In genomic region chr11:47199106-47199505, GRCm38 (mm10) we compare ENCODE assay signal across 28 mouse cellular contexts.
A peak's percentile ranks its signal among the peaks of the same experiment; 100 is the strongest.
DNase-seq lines count a peak whose midpoint lies in the region; ATAC-seq and TF ChIP-seq lines count a peak whose summit lies in the region.
"Had no signal": no experiment of that assay in that cellular context is flagged by ENCODE, and none has a peak within 500 bp of the region (broad histone marks: within the 10 kb centered on the region; RNA-seq: fewer than 3 reads in every experiment).

No protein-coding gene starts in this region.

- in situ Hi-C loops in CH12.LX (cut with MboI; ENCODE audit: low pct_ligation_motif_present, low pct_unique_long_range_greater_than_20kb, low sequenced_read_pairs) = no loop called here
- in situ Hi-C loops in ES-E14 (cut with MboI; ENCODE audit: low sequenced_read_pairs in 2 of 2, unreplicated experiment in 2 of 2) = no loop called here

- no peak overlapping the region for H3K27ac ChIP-seq in heart, adult 2 months
- H3K27ac ChIP-seq in heart, postnatal 0 days (ENCODE audit: low read depth) = no peak overlapping the region
- H3K27ac ChIP-seq in CH12.LX (ENCODE audit: insufficient read depth, low read depth) = no peak overlapping the region
- no peak overlapping the region for H3K27ac ChIP-seq in ES-E14 (ENCODE audit: insufficient read depth, low read depth, low read length, poor library complexity, severe bottlenecking)
- H3K27ac ChIP-seq in left cerebral cortex, adult 2 months = no peak overlapping the region
- H3K27ac ChIP-seq: embryonic facial prominence, embryonic 10.5 days; embryonic facial prominence, embryonic 13.5 days; forebrain, embryonic 12.5 days; forebrain, embryonic 15.5 days; hindbrain, embryonic 12.5 days; hindbrain, embryonic 15.5 days had no signal

- no peaks in the 10 kb centered on the region for H3K4me1 ChIP-seq in heart, adult 2 months (ENCODE audit: control insufficient read depth, insufficient read depth, low read length)
- H3K4me1 ChIP-seq in heart, postnatal 0 days (ENCODE audit: control insufficient read depth, insufficient read depth) = no peaks in the 10 kb centered on the region
- H3K4me1 ChIP-seq in CH12.LX (ENCODE audit: control insufficient read depth in 1 of 2, insufficient read depth in 2 of 2) (peaks cover 0 to 7% of the 10 kb centered on the region in 2 experiments; a peak in 1 of 4 replicates), ES-E14 (ENCODE audit: control insufficient read depth in 2 of 2, insufficient read depth in 2 of 2, low read length in 2 of 2, poor library complexity in 1 of 2) (no peaks in the 10 kb centered on the region)
- H3K4me1 ChIP-seq: embryonic facial prominence, embryonic 10.5 days; embryonic facial prominence, embryonic 13.5 days; forebrain, embryonic 12.5 days; forebrain, embryonic 15.5 days; hindbrain, embryonic 12.5 days; hindbrain, embryonic 15.5 days had no signal

- no peak overlapping the region for H3K4me3 ChIP-seq in heart, adult 2 months
- no peak overlapping the region for H3K4me3 ChIP-seq in heart, postnatal 0 days (ENCODE audit: low read depth, low read length)
- H3K4me3 ChIP-seq in CH12.LX (replicated peaks in 1 of 3; ENCODE audit: low read depth in 2 of 3, low read length in 2 of 3, poor library complexity in 1 of 3) = no peak overlapping the region
- no peak overlapping the region for H3K4me3 ChIP-seq in ES-E14 (ENCODE audit: insufficient read depth in 1 of 2, low read depth in 1 of 2, low read length in 2 of 2, poor library complexity in 1 of 2, severe bottlenecking in 1 of 2)
- H3K4me3 ChIP-seq in left cerebral cortex, adult 2 months = no peak overlapping the region
- H3K4me3 ChIP-seq: embryonic facial prominence, embryonic 10.5 days; embryonic facial prominence, embryonic 13.5 days; erythroblast, embryonic 14.5 days; forebrain, embryonic 12.5 days; forebrain, embryonic 15.5 days; hindbrain, embryonic 12.5 days; hindbrain, embryonic 15.5 days had no signal

- WGBS in heart, adult 2 months = 58% methylated on average over 7 of the region's 7 CpGs
- 54% methylated on average over 7 of the region's 7 CpGs for WGBS in heart, postnatal 0 days

- TF ChIP-seq EP300 in heart, adult 2 months (IDR thresholded peaks at IDR 0.05; ENCODE audit: insufficient read depth, low read depth, low read length) = no peak
- TF ChIP-seq EP300 in heart, postnatal 0 days (IDR thresholded peaks at IDR 0.05; ENCODE audit: low read depth) = no peak
- no peak for TF ChIP-seq EP300 in CH12.LX (IDR thresholded peaks at IDR 0.05; ENCODE audit: low read length)

- no peak overlapping the region for H3K9ac ChIP-seq in heart, adult 2 months (ENCODE audit: low read depth, low read length)
- no peak overlapping the region for H3K9ac ChIP-seq in heart, postnatal 0 days (replicated peaks; ENCODE audit: low read depth, low read length)
- H3K9ac ChIP-seq in CH12.LX (ENCODE audit: insufficient read depth, low read depth) = no peak overlapping the region
- no peak overlapping the region for H3K9ac ChIP-seq in ES-E14 (ENCODE audit: insufficient read depth, low read depth, low read length, poor library complexity, severe bottlenecking)
- H3K9ac ChIP-seq: embryonic facial prominence, embryonic 13.5 days; forebrain, embryonic 12.5 days; forebrain, embryonic 15.5 days; hindbrain, embryonic 12.5 days; hindbrain, embryonic 15.5 days had no signal

- intact Hi-C loops in heart, adult 2 months (cut with DNase I) = no loop called here
- intact Hi-C loops in heart, postnatal 25 days (cut with DNase I) = no loop called here
- intact Hi-C loops in left cerebral cortex, adult 2 months (cut with DNase I) = no loop called here

- no peak for TF ChIP-seq POLR2A in heart, adult 2 months (IDR thresholded peaks at IDR 0.05; ENCODE audit: insufficient read depth, low read depth, low read length)
- no peak for TF ChIP-seq POLR2A in CH12.LX (IDR thresholded peaks at IDR 0.05; ENCODE audit: low read depth, low read length)

- H3K4me2 ChIP-seq in heart, postnatal 0 days (ENCODE audit: low read depth, low read length) = no peak overlapping the region
- no peak overlapping the region for H3K4me2 ChIP-seq in CH12.LX (ENCODE audit: insufficient read depth, low read depth, poor library complexity, severe bottlenecking)
- H3K4me2 ChIP-seq: embryonic facial prominence, embryonic 13.5 days; forebrain, embryonic 12.5 days; forebrain, embryonic 15.5 days; hindbrain, embryonic 12.5 days; hindbrain, embryonic 15.5 days had no signal

- no peaks in the 10 kb centered on the region for H3K9me3 ChIP-seq in heart, postnatal 0 days (replicated peaks; ENCODE audit: control insufficient read depth, low read length)
- no peaks in the 10 kb centered on the region for H3K9me3 ChIP-seq in CH12.LX (replicated peaks; ENCODE audit: low read length)
- no peaks in the 10 kb centered on the region for H3K9me3 ChIP-seq in ES-E14 (ENCODE audit: control insufficient read depth, insufficient read depth, low read depth, low read length)
- H3K9me3 ChIP-seq: embryonic facial prominence, embryonic 10.5 days; embryonic facial prominence, embryonic 13.5 days; forebrain, embryonic 12.5 days; forebrain, embryonic 15.5 days; G1E; hindbrain, embryonic 12.5 days; hindbrain, embryonic 15.5 days had no signal

- dilution Hi-C loops in CH12.LX (cut with MboI; ENCODE audit: extremely low pct_ligation_motif_present, extremely low pct_unique_long_range_greater_than_20kb, low sequenced_read_pairs) = no loop called here

- H3K79me2 ChIP-seq in heart, adult 2 months (replicated peaks; ENCODE audit: control insufficient read depth, insufficient read depth, low read length) = no peaks in the 10 kb centered on the region
- no peaks in the 10 kb centered on the region for H3K79me2 ChIP-seq in CH12.LX (replicated peaks; ENCODE audit: control insufficient read depth, extremely low read depth, insufficient read depth, poor library complexity, severe bottlenecking)

- no peak for ATAC-seq in heart, postnatal 0 days (ENCODE audit: insufficient read depth, low read depth)
- ATAC-seq: CD4-positive, CD25-positive, alpha-beta regulatory T cell, adult 4 months; forebrain, embryonic 15.5 days; intestine, postnatal 0 days; Patski had no signal

- no peak for TF ChIP-seq CTCF in heart, adult 2 months (IDR thresholded peaks at IDR 0.05)
- no peak for TF ChIP-seq CTCF in heart, postnatal 0 days (IDR thresholded peaks at IDR 0.05; ENCODE audit: low read depth)
- TF ChIP-seq CTCF in CH12.LX (conservative IDR thresholded peaks at IDR 0.05 in 1 of 2, IDR thresholded peaks at IDR 0.05 in 1 of 2; ENCODE audit: low read depth in 2 of 2, low read length in 2 of 2) = no peak
- no peak for TF ChIP-seq CTCF in left cerebral cortex, adult 2 months (IDR thresholded peaks at IDR 0.05)

- no peaks in the 10 kb centered on the region for H3K36me3 ChIP-seq in heart, adult 2 months (ENCODE audit: control insufficient read depth, insufficient read depth, low read length)
- H3K36me3 ChIP-seq in heart, postnatal 0 days (replicated peaks; ENCODE audit: control insufficient read depth, insufficient read depth, low read length) = no peaks in the 10 kb centered on the region
- no peaks in the 10 kb centered on the region for H3K36me3 ChIP-seq in CH12.LX (replicated peaks in 1 of 2; ENCODE audit: control insufficient read depth in 1 of 2, insufficient read depth in 1 of 2, low read length in 1 of 2)
- H3K36me3 ChIP-seq in ES-E14 (ENCODE audit: control insufficient read depth, insufficient read depth, low read length, poor library complexity, severe bottlenecking) = no peaks in the 10 kb centered on the region
- H3K36me3 ChIP-seq: embryonic facial prominence, embryonic 10.5 days; embryonic facial prominence, embryonic 13.5 days; forebrain, embryonic 12.5 days; forebrain, embryonic 15.5 days; G1E; hindbrain, embryonic 12.5 days; hindbrain, embryonic 15.5 days had no signal

- peak; percentile 87 for DNase-seq in heart, adult 11 months
- DNase-seq in heart, adult 2 months = no peak
- DNase-seq in heart, postnatal 0 days (ENCODE audit: low spot score) = peak; percentile 12
- no peak for DNase-seq in heart, postnatal 25 days (ENCODE audit: low spot score)
- DNase-seq in CH12.LX (ENCODE audit: extremely low read depth) = no peak
- no peak for DNase-seq in ES-E14 (ENCODE audit: low read depth, low spot score)
- no peak for DNase-seq in kidney, adult 18-20 months
- DNase-seq in left cerebral cortex, adult 2 months (ENCODE audit: extremely low spot score in 1 of 2, low spot score in 2 of 2) = no peak
- DNase-seq: adrenal gland, postnatal 14 days; cerebellum, adult 11-12 months; cerebellum, adult 8-10 months; cerebellum, postnatal 10 days; cerebellum, postnatal 36 days; embryo, embryonic 11 days; gastrocnemius, postnatal 36 days; heart, postnatal 14 days; kidney, adult 8-10 months had no signal

- H3K27me3 ChIP-seq in heart, adult 2 months (ENCODE audit: control insufficient read depth, insufficient read depth, low read length) = no peaks in the 10 kb centered on the region
- H3K27me3 ChIP-seq in heart, postnatal 0 days (ENCODE audit: control insufficient read depth, insufficient read depth, low read length) = no peaks in the 10 kb centered on the region
- H3K27me3 ChIP-seq in CH12.LX (replicated peaks) = no peaks in the 10 kb centered on the region
- H3K27me3 ChIP-seq: embryonic facial prominence, embryonic 13.5 days; forebrain, embryonic 12.5 days; forebrain, embryonic 15.5 days; hindbrain, embryonic 12.5 days; hindbrain, embryonic 15.5 days; Patski had no signal

- no peak for TF ChIP-seq RAD21 in CH12.LX (IDR thresholded peaks at IDR 0.05; ENCODE audit: low read depth, low read length)

TF ChIP-seq in CH12.LX, 34 proteins besides CTCF, POLR2A, EP300 and RAD21:
- no peak for TF ChIP-seq MAZ (IDR thresholded peaks at IDR 0.05; ENCODE audit: low read depth, low read length)
- peak; percentile 91 for TF ChIP-seq MAFK (IDR thresholded peaks at IDR 0.05; ENCODE audit: insufficient replicate concordance, low read length)

TF ChIP-seq in ES-E14, 5 proteins besides CTCF, POLR2A, EP300 and RAD21:
- TF ChIP-seq MAFK (IDR thresholded peaks at IDR 0.05; ENCODE audit: insufficient read depth, low read depth, low read length) = peak; percentile 51; the same call in 1 of the 2 replicates
- no peak for TF ChIP-seq ZC3H11A (IDR thresholded peaks at IDR 0.05; ENCODE audit: borderline replicate concordance, low read depth, low read length)

Comparison
In these comparisons a context has a peak if more than half of its experiments do, and no peak if none do; other contexts are left out.
1. DNase-seq: peak in heart, adult 11 months (single experiment) and heart, postnatal 0 days (single experiment); none in heart, adult 2 months (0 of 2), heart, postnatal 25 days (single experiment), CH12.LX (single experiment), ES-E14 (single experiment), kidney, adult 18-20 months (single experiment) and left cerebral cortex, adult 2 months (0 of 2).